Mouse (Mus musculus): Measurements from ENCODE around the gene Taf5l.
A peak's percentile ranks its signal among the peaks of the same experiment; 100 is the strongest.
"Not testable (repeated sequence)": the region's sequence is repeated elsewhere in the genome, so short reads cannot be mapped to it uniquely, and the experiment has no call there.

Taf5l gene

GRCm38 (mm10) chr8:123960556-123960955 lies 60.6 kb downstream of the Taf5l start:
- not testable (repeated sequence) for DNase-seq (ENCODE audit: low spot score)

GRCm38 (mm10) chr8:123960056-123960455 lies 61.1 kb downstream of the Taf5l start:
- no peak for DNase-seq (ENCODE audit: low spot score)

- DNase-seq (ENCODE audit: low spot score): no peak
Measured at GRCm38 (mm10) chr8:123959473-123959872, 61.7 kb downstream of the Taf5l start.

GRCm38 (mm10) chr8:123958130-123958529 lies 63.1 kb downstream of the Taf5l start:
- DNase-seq (ENCODE audit: low spot score): no peak

GRCm38 (mm10) chr8:123954246-123954645 lies 67.0 kb downstream of the Taf5l start:
- DNase-seq (ENCODE audit: low spot score): no peak

DNA sequence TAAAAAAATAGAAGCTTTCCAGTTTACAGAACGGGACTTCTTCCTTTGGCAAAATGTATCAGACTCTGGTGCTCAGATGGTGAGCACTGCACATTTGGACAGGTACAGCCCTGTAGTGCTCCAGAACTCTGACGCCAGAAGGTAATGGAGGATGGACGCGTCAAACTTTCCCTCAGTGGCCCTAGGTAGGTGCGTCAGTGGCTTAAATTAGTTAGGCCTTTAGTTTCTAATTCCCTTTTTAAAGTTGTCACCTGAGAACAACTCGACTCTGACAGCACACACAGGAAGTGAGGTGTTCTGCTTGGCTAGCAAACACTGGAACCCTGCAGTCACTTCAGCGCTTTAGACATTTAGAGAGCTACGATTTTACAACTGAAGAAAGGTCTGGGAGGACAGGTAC lies 67.5 kb downstream of the Taf5l start:
- DNase-seq (ENCODE audit: low spot score): no peak

GRCm38 (mm10) chr8:123950077-123950802 lies 71.0 kb downstream of the Taf5l start:
- peak; percentile 43 for DNase-seq (ENCODE audit: low spot score)

GRCm38 (mm10) chr8:123949686-123949986 lies 71.6 kb downstream of the Taf5l start:
- DNase-seq (ENCODE audit: low spot score): no peak

DNA sequence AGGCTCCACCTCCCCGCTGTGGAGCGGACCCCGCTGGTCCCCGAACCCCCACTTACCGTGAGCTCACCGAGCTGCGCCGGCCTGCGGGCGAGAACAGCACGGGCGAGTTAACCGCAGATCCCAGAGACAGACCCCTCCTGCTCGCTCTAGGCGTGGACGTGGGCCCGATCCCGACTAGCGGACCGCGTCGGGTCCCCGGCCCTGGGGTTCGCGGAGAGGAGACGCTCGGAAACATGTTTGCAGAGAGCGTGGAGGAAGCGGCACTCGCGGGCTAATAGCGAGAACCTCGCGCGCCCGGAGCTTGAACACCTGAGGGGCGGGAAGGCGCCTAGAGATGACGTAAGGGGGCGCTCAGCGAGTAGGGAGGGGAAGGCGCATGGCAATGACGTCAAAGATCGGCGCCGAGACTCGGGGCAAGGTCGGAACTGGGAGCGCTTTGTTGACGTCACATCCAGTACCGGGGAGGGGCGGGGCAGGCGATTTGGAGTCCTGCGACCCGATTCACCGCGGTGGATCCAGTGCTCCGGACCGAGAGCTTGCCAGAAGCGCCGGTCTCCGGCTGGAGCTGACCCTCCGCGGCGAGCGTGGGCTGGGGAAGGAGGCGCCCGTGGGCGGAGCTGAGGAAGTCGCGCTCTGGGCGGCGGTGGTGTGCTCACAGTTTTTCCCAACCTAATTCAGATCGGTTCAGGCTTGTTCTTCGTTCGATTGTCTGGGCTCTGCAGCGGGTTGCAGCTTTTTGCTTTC lies 72.1 kb downstream of the Taf5l start, which contains the start of gene Nup133:
TSS of gene Nup133 (minus strand) at position 324 of the 744 bp plus-strand sequence.
- peak; percentile 99 for DNase-seq (ENCODE audit: low spot score)

Measured in ovary, postnatal 36 days (tissue).